Mouse (Mus musculus): ENCODE results near the gene Spata32. TPM values are rescaled to one million over a fixed set of nuclear protein-coding genes. Genes with fewer than 3 reads are reported as not detected.

Spata32 gene
- polyA plus RNA-seq, 1 experiment from 2014 or later: not detected

- no peak for ATAC-seq
- Histone ChIP-seq H3K9me3 (replicated peaks; ENCODE audit: control insufficient read depth, low read length) (no peaks in the 10 kb centered on the region), H3K27ac (ENCODE audit: low read depth, low read length) (no peak overlapping the region), H3K4me2 (ENCODE audit: low read length) (no peak overlapping the region), H3K27me3 (replicated peaks; ENCODE audit: control insufficient read depth, insufficient read depth, low read length) (peaks cover 6% of the 10 kb centered on the region), H3K4me3 (ENCODE audit: low read depth, low read length) (no peak overlapping the region), H3K36me3 (ENCODE audit: control insufficient read depth, insufficient read depth, low read length) (no peaks in the 10 kb centered on the region), H3K4me1 (ENCODE audit: control insufficient read depth, insufficient read depth, low read length) (no peaks in the 10 kb centered on the region), H3K9ac (ENCODE audit: low read length) (no peak overlapping the region)
- DNase-seq (ENCODE audit: low spot score): no peak
- WGBS: 77% methylated on average over 5 of the region's 5 CpGs
Measured at GRCm38 (mm10) chr11:103177216-103177615, 41.0 kb downstream of the Spata32 start.

- H3K9ac ChIP-seq (ENCODE audit: low read length): no peak overlapping the region
- no peaks in the 10 kb centered on the region for H3K36me3 ChIP-seq (ENCODE audit: control insufficient read depth, insufficient read depth, low read length)
- no peak overlapping the region for H3K4me2 ChIP-seq (ENCODE audit: low read length)
- no peak overlapping the region for H3K27ac ChIP-seq (ENCODE audit: low read depth, low read length)
- H3K4me1 ChIP-seq (ENCODE audit: control insufficient read depth, insufficient read depth, low read length): no peaks in the 10 kb centered on the region
- DNase-seq (ENCODE audit: low spot score) (no peak), ATAC-seq (no peak)
- 80% methylated on average over 1 of the region's 1 CpGs for WGBS
- H3K27me3 ChIP-seq (replicated peaks; ENCODE audit: control insufficient read depth, insufficient read depth, low read length): peaks cover 10% of the 10 kb centered on the region
- H3K9me3 ChIP-seq (replicated peaks; ENCODE audit: control insufficient read depth, low read length): no peaks in the 10 kb centered on the region
- no peak overlapping the region for H3K4me3 ChIP-seq (ENCODE audit: low read depth, low read length)
Measured at GRCm38 (mm10) chr11:103176510-103176909, 41.7 kb downstream of the Spata32 start.

- Histone ChIP-seq H3K4me2 (ENCODE audit: low read length) (no peak overlapping the region), H3K27ac (ENCODE audit: low read depth, low read length) (no peak overlapping the region), H3K4me3 (ENCODE audit: low read depth, low read length) (no peak overlapping the region), H3K4me1 (ENCODE audit: control insufficient read depth, insufficient read depth, low read length) (no peaks in the 10 kb centered on the region), H3K9ac (ENCODE audit: low read length) (no peak overlapping the region), H3K9me3 (replicated peaks; ENCODE audit: control insufficient read depth, low read length) (no peaks in the 10 kb centered on the region), H3K27me3 (replicated peaks; ENCODE audit: control insufficient read depth, insufficient read depth, low read length) (peaks cover 17% of the 10 kb centered on the region), H3K36me3 (ENCODE audit: control insufficient read depth, insufficient read depth, low read length) (no peaks in the 10 kb centered on the region)
- ATAC-seq: no peak
- no peak for DNase-seq (ENCODE audit: low spot score)
- WGBS: 81% methylated on average over 14 of the region's 14 CpGs
Measured at GRCm38 (mm10) chr11:103175688-103176442, 42.4 kb downstream of the Spata32 start.

GRCm38 (mm10) chr11:103174891-103175391 is 43.3 kb downstream of the Spata32 start:
- 62% methylated on average over 8 of the region's 8 CpGs for WGBS
- Histone ChIP-seq H3K4me2 (ENCODE audit: low read length) (no peak overlapping the region), H3K36me3 (ENCODE audit: control insufficient read depth, insufficient read depth, low read length) (no peaks in the 10 kb centered on the region), H3K4me1 (ENCODE audit: control insufficient read depth, insufficient read depth, low read length) (no peaks in the 10 kb centered on the region), H3K9me3 (replicated peaks; ENCODE audit: control insufficient read depth, low read length) (no peaks in the 10 kb centered on the region), H3K27ac (ENCODE audit: low read depth, low read length) (no peak overlapping the region), H3K27me3 (replicated peaks; ENCODE audit: control insufficient read depth, insufficient read depth, low read length) (peaks cover 26% of the 10 kb centered on the region), H3K9ac (ENCODE audit: low read length) (no peak overlapping the region), H3K4me3 (ENCODE audit: low read depth, low read length) (no peak overlapping the region)
- DNase-seq (ENCODE audit: low spot score) (no peak), ATAC-seq (no peak)

- Histone ChIP-seq H3K36me3 (ENCODE audit: control insufficient read depth, insufficient read depth, low read length) (no peaks in the 10 kb centered on the region), H3K4me1 (ENCODE audit: control insufficient read depth, insufficient read depth, low read length) (no peaks in the 10 kb centered on the region), H3K27ac (ENCODE audit: low read depth, low read length) (no peak overlapping the region), H3K4me3 (ENCODE audit: low read depth, low read length) (no peak overlapping the region), H3K4me2 (ENCODE audit: low read length) (no peak overlapping the region), H3K9me3 (replicated peaks; ENCODE audit: control insufficient read depth, low read length) (no peaks in the 10 kb centered on the region), H3K9ac (ENCODE audit: low read length) (no peak overlapping the region), H3K27me3 (replicated peaks; ENCODE audit: control insufficient read depth, insufficient read depth, low read length) (peaks cover 31% of the 10 kb centered on the region)
- 81% methylated on average over 5 of the region's 5 CpGs for WGBS
- DNase-seq (ENCODE audit: low spot score) (no peak), ATAC-seq (no peak)
Measured at GRCm38 (mm10) chr11:103174411-103174832, 43.8 kb downstream of the Spata32 start.

GRCm38 (mm10) chr11:103173771-103174344 is 44.4 kb downstream of the Spata32 start:
- ATAC-seq: no peak
- WGBS: 92% methylated on average over 11 of the region's 11 CpGs
- Histone ChIP-seq H3K27me3 (replicated peaks; ENCODE audit: control insufficient read depth, insufficient read depth, low read length) (peaks cover 32% of the 10 kb centered on the region), H3K27ac (ENCODE audit: low read depth, low read length) (no peak overlapping the region), H3K9me3 (replicated peaks; ENCODE audit: control insufficient read depth, low read length) (no peaks in the 10 kb centered on the region), H3K36me3 (ENCODE audit: control insufficient read depth, insufficient read depth, low read length) (no peaks in the 10 kb centered on the region), H3K4me3 (ENCODE audit: low read depth, low read length) (no peak overlapping the region), H3K4me2 (ENCODE audit: low read length) (no peak overlapping the region), H3K4me1 (ENCODE audit: control insufficient read depth, insufficient read depth, low read length) (no peaks in the 10 kb centered on the region), H3K9ac (ENCODE audit: low read length) (no peak overlapping the region)
- no peak for DNase-seq (ENCODE audit: low spot score)

- WGBS: 78% methylated on average over 7 of the region's 7 CpGs
- Histone ChIP-seq H3K27me3 (replicated peaks; ENCODE audit: control insufficient read depth, insufficient read depth, low read length) (peaks cover 32% of the 10 kb centered on the region), H3K4me3 (ENCODE audit: low read depth, low read length) (no peak overlapping the region), H3K9me3 (replicated peaks; ENCODE audit: control insufficient read depth, low read length) (no peaks in the 10 kb centered on the region), H3K27ac (ENCODE audit: low read depth, low read length) (no peak overlapping the region), H3K4me2 (ENCODE audit: low read length) (no peak overlapping the region), H3K4me1 (ENCODE audit: control insufficient read depth, insufficient read depth, low read length) (no peaks in the 10 kb centered on the region), H3K9ac (ENCODE audit: low read length) (no peak overlapping the region), H3K36me3 (ENCODE audit: control insufficient read depth, insufficient read depth, low read length) (no peaks in the 10 kb centered on the region)
- ATAC-seq (no peak), DNase-seq (ENCODE audit: low spot score) (no peak)
Measured at GRCm38 (mm10) chr11:103173041-103173770, 45.0 kb downstream of the Spata32 start.

GRCm38 (mm10) chr11:103172392-103173040 is 45.7 kb downstream of the Spata32 start:
- Histone ChIP-seq H3K4me2 (ENCODE audit: low read length) (no peak overlapping the region; the same call in 1 of the 2 replicates), H3K9ac (ENCODE audit: low read length) (no peak overlapping the region), H3K27ac (ENCODE audit: low read depth, low read length) (no peak overlapping the region), H3K27me3 (replicated peaks; ENCODE audit: control insufficient read depth, insufficient read depth, low read length) (peaks cover 32% of the 10 kb centered on the region), H3K9me3 (replicated peaks; ENCODE audit: control insufficient read depth, low read length) (no peaks in the 10 kb centered on the region), H3K36me3 (ENCODE audit: control insufficient read depth, insufficient read depth, low read length) (no peaks in the 10 kb centered on the region), H3K4me3 (ENCODE audit: low read depth, low read length) (no peak overlapping the region), H3K4me1 (ENCODE audit: control insufficient read depth, insufficient read depth, low read length) (no peaks in the 10 kb centered on the region)
- DNase-seq (ENCODE audit: low spot score) (no peak), ATAC-seq (no peak)
- 61% methylated on average over 6 of the region's 6 CpGs for WGBS
